Mouse (Mus musculus) testis, adult 2 months (tissue): Measurements from ENCODE around the gene Pou2f2. TPM values are rescaled to one million over a fixed set of nuclear protein-coding genes. Genes with fewer than 3 reads are reported as not detected.

Experiments used
- H3K27ac ChIP-seq: fragments of 200-500 bp; 2 replicates; pipeline ENCODE4 v1.5.1; 2012; ENCODE audit warnings: low read depth, low read length; ENCODE audit not compliant: control insufficient read depth, insufficient read depth
- H3K27me3 ChIP-seq: fragments of 200-500 bp; 2 replicates; pipeline ENCODE4 v1.6.1; 2012; ENCODE audit warnings: mild to moderate bottlenecking, low read length, moderate library complexity; ENCODE audit not compliant: control insufficient read depth, insufficient read depth
- H3K36me3 ChIP-seq: fragments of 200-500 bp; 2 replicates; pipeline ENCODE4 v1.6.1; 2012; ENCODE audit warnings: mild to moderate bottlenecking, low read length; ENCODE audit not compliant: control insufficient read depth, insufficient read depth
- H3K4me1 ChIP-seq: fragments of 200-500 bp; 2 replicates; pipeline ENCODE4 v1.6.1; 2012; ENCODE audit warnings: low read length; ENCODE audit not compliant: control insufficient read depth, insufficient read depth
- H3K4me3 ChIP-seq: fragments of 200-500 bp; 2 replicates; pipeline ENCODE4 v1.5.1; 2012; ENCODE audit warnings: low read depth, mild to moderate bottlenecking, low read length, moderate library complexity, mixed read lengths; ENCODE audit not compliant: control insufficient read depth
- CTCF ChIP-seq: fragments of 200-500 bp; IDR thresholded peaks from 2 replicates; pipeline ENCODE4 v1.5.1; 2012; ENCODE audit warnings: low read depth, mild to moderate bottlenecking, inconsistent platforms, low read length, moderate library complexity; ENCODE audit not compliant: control insufficient read depth, insufficient read depth, insufficient replicate concordance
- POLR2A ChIP-seq: fragments of 200-500 bp; IDR thresholded peaks from 2 replicates; pipeline ENCODE4 v1.6.1; 2012; ENCODE audit warnings: low read depth, mild to moderate bottlenecking, inconsistent platforms, low read length, moderate library complexity; ENCODE audit not compliant: control insufficient read depth
- polyA plus RNA-seq: library from polyadenylated mRNA; depleted of rRNA; stranded (reverse); fragments of >200 nt; gene quantifications from 2 replicates; pipeline ENCODE4 v1.2.3, GENCODE M21; 2012

The Pou2f2 gene
- polyA plus RNA-seq, 1 experiment: 8.3 TPM

GRCm38 (mm10) chr7:25206094-25206830 lies 26.7 kb upstream of the Pou2f2 start:
- TF ChIP-seq POLR2A: no peak
- TF ChIP-seq CTCF: no peak
- H3K4me3 ChIP-seq: no peak overlapping the region
- no peaks in the 10 kb centered on the region for H3K27me3 ChIP-seq
- no peak overlapping the region for H3K27ac ChIP-seq
- no peaks in the 10 kb centered on the region for H3K4me1 ChIP-seq
- H3K36me3 ChIP-seq: peaks cover under 1% of the 10 kb centered on the region; the same call in 1 of the 2 replicates

DNA sequence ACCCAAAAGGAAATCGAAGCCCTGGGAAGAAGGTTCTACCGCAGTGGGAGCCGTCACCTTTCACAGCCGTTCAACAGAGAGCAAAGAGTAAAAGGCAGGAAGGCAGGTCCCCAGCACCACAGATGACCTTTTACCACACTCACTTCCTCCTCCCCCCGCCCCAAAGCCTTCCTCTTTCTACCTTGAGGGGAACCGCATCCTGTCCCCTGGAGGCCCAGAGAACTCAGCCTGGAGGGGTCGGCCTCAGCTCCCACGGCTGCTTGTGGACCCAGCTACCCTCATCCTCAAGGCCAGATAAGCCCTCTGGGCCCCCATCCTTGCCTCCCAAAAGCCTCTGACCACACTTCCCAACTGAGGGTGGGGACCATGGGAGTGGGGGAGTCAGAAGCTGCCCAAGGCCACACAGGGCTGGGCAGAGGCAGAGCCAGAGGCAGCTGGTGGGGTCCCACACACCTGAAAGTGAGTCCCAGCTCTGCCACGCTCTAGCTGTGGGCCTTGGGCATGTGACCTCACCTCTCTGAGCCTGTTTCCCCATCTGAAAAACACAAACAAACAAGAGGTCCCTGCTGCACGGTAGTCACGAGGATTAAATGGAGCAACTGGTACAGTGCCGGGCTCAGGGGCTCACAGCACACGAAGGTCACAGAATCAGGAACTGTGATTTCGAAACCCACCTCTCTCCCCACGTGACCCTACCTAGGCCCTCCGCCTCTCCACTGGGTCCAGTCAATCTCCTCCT lies 26.0 kb upstream of the Pou2f2 start:
- Histone ChIP-seq H3K4me1 (no peaks in the 10 kb centered on the region), H3K27me3 (no peaks in the 10 kb centered on the region), H3K4me3 (no peak overlapping the region), H3K36me3 (no peaks in the 10 kb centered on the region; the same call in 1 of the 2 replicates), H3K27ac (no peak overlapping the region)
- TF ChIP-seq POLR2A (no peak), CTCF (no peak)

DNA sequence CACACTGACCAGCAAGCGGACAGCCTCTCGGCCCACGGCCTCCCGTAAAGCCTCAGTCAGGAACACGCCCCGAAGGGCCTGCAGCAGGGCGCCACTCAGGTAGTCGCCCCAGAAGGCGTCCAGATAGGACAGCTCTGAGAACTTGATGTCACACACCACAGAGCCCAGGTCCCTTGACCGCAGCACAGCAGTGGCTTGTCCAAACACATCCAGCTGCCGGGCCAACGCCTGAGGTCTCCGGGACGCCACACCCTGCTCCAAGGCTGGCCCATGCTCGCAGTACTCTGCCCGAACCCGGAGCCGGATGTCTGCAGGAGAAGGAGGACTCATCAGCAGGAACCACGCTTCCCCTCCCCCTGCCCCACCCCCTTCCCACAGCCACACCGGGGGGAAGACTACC lies 24.1 kb upstream of the Pou2f2 start:
- no peaks in the 10 kb centered on the region; the same call in 1 of the 2 replicates for H3K36me3 ChIP-seq
- H3K4me3 ChIP-seq: no peak overlapping the region
- H3K27ac ChIP-seq: no peak overlapping the region
- H3K27me3 ChIP-seq: no peaks in the 10 kb centered on the region
- TF ChIP-seq POLR2A (no peak), CTCF (no peak)
- no peaks in the 10 kb centered on the region for H3K4me1 ChIP-seq

- no peaks in the 10 kb centered on the region for H3K36me3 ChIP-seq
- no peak overlapping the region for H3K4me3 ChIP-seq
- H3K4me1 ChIP-seq: no peaks in the 10 kb centered on the region
- no peak for TF ChIP-seq POLR2A
- no peak for TF ChIP-seq CTCF
- no peak overlapping the region for H3K27ac ChIP-seq
- H3K27me3 ChIP-seq: no peaks in the 10 kb centered on the region
Measured at GRCm38 (mm10) chr7:25197384-25198018, 18.0 kb upstream of the Pou2f2 start.

DNA sequence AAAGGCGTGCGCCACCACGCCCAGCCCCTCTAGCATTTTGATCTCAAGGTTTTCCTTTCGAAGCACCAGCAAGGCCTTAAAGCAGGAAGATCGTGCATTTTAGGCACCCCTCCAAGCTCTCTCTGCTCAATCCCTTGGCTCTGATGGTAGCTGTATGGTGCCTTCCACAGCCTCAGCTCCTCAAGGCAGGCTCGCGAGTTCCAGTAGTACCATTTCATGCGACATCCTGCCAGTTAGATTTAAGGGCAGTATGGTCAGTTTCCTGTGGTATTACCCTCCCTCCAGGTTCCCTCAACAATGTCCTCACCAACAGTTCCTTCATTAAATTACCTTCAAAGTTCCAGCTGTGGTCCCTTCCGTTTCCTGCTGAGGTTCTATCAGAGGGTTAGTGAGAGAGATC lies 16.6 kb upstream of the Pou2f2 start:
- H3K4me3 ChIP-seq: no peak overlapping the region
- no peak overlapping the region for H3K27ac ChIP-seq
- no peaks in the 10 kb centered on the region for H3K4me1 ChIP-seq
- no peaks in the 10 kb centered on the region for H3K36me3 ChIP-seq
- no peaks in the 10 kb centered on the region for H3K27me3 ChIP-seq
- no peak for TF ChIP-seq POLR2A
- TF ChIP-seq CTCF: no peak

GRCm38 (mm10) chr7:25195148-25195547 lies 15.6 kb upstream of the Pou2f2 start:
- H3K36me3 ChIP-seq: no peaks in the 10 kb centered on the region
- no peak overlapping the region for H3K27ac ChIP-seq
- no peaks in the 10 kb centered on the region for H3K4me1 ChIP-seq
- TF ChIP-seq CTCF (no peak), POLR2A (no peak)
- no peak overlapping the region for H3K4me3 ChIP-seq
- no peaks in the 10 kb centered on the region for H3K27me3 ChIP-seq

- Histone ChIP-seq H3K27ac (no peak overlapping the region), H3K4me3 (no peak overlapping the region), H3K4me1 (peaks cover 3% of the 10 kb centered on the region), H3K36me3 (no peaks in the 10 kb centered on the region), H3K27me3 (no peaks in the 10 kb centered on the region)
- TF ChIP-seq POLR2A (no peak), CTCF (no peak)
Measured at GRCm38 (mm10) chr7:25192110-25192509, 12.6 kb upstream of the Pou2f2 start.
